Mouse (Mus musculus) intestine, postnatal 0 days (tissue): ENCODE results near the gene 9530077C05Rik. TPM values are rescaled to one million over a fixed set of nuclear protein-coding genes. Genes with fewer than 3 reads are reported as not detected.
"Not testable (repeated sequence)": the region's sequence is repeated elsewhere in the genome, so short reads cannot be mapped to it uniquely, and the experiment has no call there.

Experiments used
- ATAC-seq: fragments of 200-750 bp; cut with Nextera tagmentation; 2 replicates; pipeline ENCODE4 v1.8.0; 2017; ENCODE audit warnings: mild to moderate bottlenecking, moderate TSS enrichment, moderate library complexity
- H3K27ac ChIP-seq: fragments of 300-500 bp; sonication (generic); 2 replicates; pipeline ENCODE4 v1.5.1; 2014; ENCODE audit warnings: mild to moderate bottlenecking, low read depth, low read length, moderate library complexity
- H3K27me3 ChIP-seq: fragments of 300-500 bp; sonication (generic); replicated peaks from 2 replicates; pipeline ENCODE4 v1.6.1; 2014; ENCODE audit warnings: low read length, mixed read lengths; ENCODE audit not compliant: control insufficient read depth, insufficient read depth
- H3K36me3 ChIP-seq: fragments of 300-500 bp; sonication (generic); 2 replicates; pipeline ENCODE4 v1.6.1; 2014; ENCODE audit warnings: mild to moderate bottlenecking, moderate library complexity; ENCODE audit not compliant: control insufficient read depth, insufficient read depth
- H3K4me1 ChIP-seq: fragments of 300-500 bp; sonication (generic); replicated peaks from 2 replicates; pipeline ENCODE4 v1.6.1; 2014; ENCODE audit warnings: antibody characterized with exemption, low read length, mixed read lengths; ENCODE audit not compliant: control insufficient read depth, insufficient read depth
- H3K4me2 ChIP-seq: fragments of 300-500 bp; sonication (generic); replicated peaks from 2 replicates; pipeline ENCODE4 v1.6.1; 2014; ENCODE audit warnings: low read depth, mild to moderate bottlenecking, moderate library complexity
- H3K4me3 ChIP-seq: fragments of 300-500 bp; sonication (generic); 2 replicates; pipeline ENCODE4 v1.5.1; 2014; ENCODE audit warnings: low read depth, low read length
- H3K9ac ChIP-seq: fragments of 300-500 bp; sonication (generic); 2 replicates; pipeline ENCODE4 v1.6.1; 2014; ENCODE audit warnings: mild to moderate bottlenecking, low read depth, low read length
- H3K9me3 ChIP-seq: fragments of 300-500 bp; sonication (generic); 2 replicates; pipeline ENCODE4 v1.6.1; 2016; ENCODE audit warnings: mixed run types; ENCODE audit not compliant: control insufficient read depth
- CTCF ChIP-seq: sonication (generic); IDR thresholded peaks from 2 replicates; pipeline ENCODE4 v1.5.1; 2016; ENCODE audit warnings: low read depth, mild to moderate bottlenecking, control low read depth, antibody characterized with exemption, moderate library complexity
- WGBS: fragments of 180-500 bp; shearing (Covaris S2); extraction: QIAGEN DNeasy Blood & Tissue Kit; methylation state at CpG from one replicate; pipeline ENCODE4 v1.1.7; 2014; 5-methylcytosine and 5-hydroxymethylcytosine counted together
- polyA plus RNA-seq: library from polyadenylated mRNA; unstranded; fragments of >200 nt; fragmentation: Nextera tagmentation; extraction: Ambion mirVana; gene quantifications from 2 replicates; pipeline ENCODE4 v1.2.1, GENCODE M21; 2015

Gene 9530077C05Rik
- polyA plus RNA-seq, 1 experiment from 2014 or later, result 2.0 TPM

GRCm38 (mm10) chr9:22408344-22408743 is 3.0 kb upstream of the 9530077C05Rik start:
- H3K4me3 ChIP-seq, H3K27ac ChIP-seq, H3K36me3 ChIP-seq, ATAC-seq, H3K4me1 ChIP-seq, H3K4me2 ChIP-seq, H3K9me3 ChIP-seq, H3K9ac ChIP-seq, H3K27me3 ChIP-seq: not testable (repeated sequence)
- WGBS, result 17% methylated on average over 4 of the region's 4 CpGs
- TF ChIP-seq CTCF, result peak; percentile 47

GRCm38 (mm10) chr9:22409501-22409900 is 1.8 kb upstream of the 9530077C05Rik start:
- no peak for ATAC-seq
- Histone ChIP-seq H3K27ac (no peak overlapping the region), H3K4me3 (no peak overlapping the region), H3K4me1 (no peaks in the 10 kb centered on the region), H3K9me3 (no peaks in the 10 kb centered on the region), H3K27me3 (no peaks in the 10 kb centered on the region), H3K4me2 (no peak overlapping the region), H3K36me3 (no peaks in the 10 kb centered on the region), H3K9ac (no peak overlapping the region)
- peak; percentile 25; the same call in 1 of the 2 replicates for TF ChIP-seq CTCF
- WGBS, result 70% methylated on average over 7 of the region's 7 CpGs

GRCm38 (mm10) chr9:22416187-22416586 is 4.9 kb downstream of the 9530077C05Rik start:
- 74% methylated on average over 3 of the region's 3 CpGs for WGBS
- Histone ChIP-seq H3K27ac (no peak overlapping the region), H3K4me1 (no peaks in the 10 kb centered on the region), H3K36me3 (no peaks in the 10 kb centered on the region), H3K27me3 (no peaks in the 10 kb centered on the region), H3K4me2 (no peak overlapping the region), H3K9me3 (no peaks in the 10 kb centered on the region), H3K9ac (no peak overlapping the region), H3K4me3 (no peak overlapping the region)
- TF ChIP-seq CTCF, result no peak
- ATAC-seq, result no peak

DNA sequence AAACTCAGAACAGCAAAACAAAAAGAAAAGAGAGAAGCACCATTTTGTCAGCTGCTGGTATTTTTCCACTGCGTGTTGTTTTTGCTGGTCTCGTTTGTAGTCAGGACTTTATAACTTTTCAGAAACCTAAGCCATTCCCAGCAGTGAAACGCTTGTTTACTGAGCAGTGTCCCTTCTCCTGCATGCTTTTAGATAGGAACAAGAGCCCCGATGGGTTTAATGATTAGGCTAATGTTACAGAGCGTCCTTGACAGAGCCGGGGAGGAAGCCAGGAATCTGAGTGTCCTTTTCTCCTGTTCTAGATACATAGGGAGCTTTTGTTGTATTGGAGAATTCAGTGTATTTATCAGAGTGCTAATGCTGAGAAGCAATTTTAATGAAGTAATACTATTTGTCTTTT is 6.2 kb downstream of the 9530077C05Rik start:
- Histone ChIP-seq H3K9ac (no peak overlapping the region), H3K9me3 (no peaks in the 10 kb centered on the region), H3K4me2 (no peak overlapping the region), H3K36me3 (no peaks in the 10 kb centered on the region), H3K4me3 (no peak overlapping the region), H3K27me3 (no peaks in the 10 kb centered on the region), H3K4me1 (no peaks in the 10 kb centered on the region), H3K27ac (no peak overlapping the region)
- TF ChIP-seq CTCF, result no peak
- WGBS, result 23% methylated on average over 6 of the region's 6 CpGs
- no peak for ATAC-seq

DNA sequence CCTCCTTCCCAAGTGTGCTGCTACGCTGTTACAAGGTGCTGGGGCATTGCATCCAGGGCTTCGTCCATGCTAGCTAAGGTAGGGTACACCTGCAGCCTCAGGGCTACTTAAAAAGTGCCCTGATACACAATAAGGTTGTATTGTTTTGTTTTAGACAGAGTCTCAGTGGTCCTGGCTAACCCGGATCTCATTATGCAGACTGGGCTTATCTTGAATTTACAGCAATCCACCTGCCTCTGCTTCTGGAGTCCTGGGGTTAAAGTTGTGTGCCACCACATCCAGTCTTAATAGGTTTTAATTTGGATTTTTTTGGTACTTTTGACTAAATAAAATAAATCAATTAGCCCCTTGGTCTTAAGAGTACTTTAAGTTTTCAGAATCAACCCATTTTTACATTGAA is 8.6 kb downstream of the 9530077C05Rik start:
- no peak overlapping the region for H3K9ac ChIP-seq
- no peaks in the 10 kb centered on the region for H3K27me3 ChIP-seq
- H3K4me2 ChIP-seq, result no peak overlapping the region
- ATAC-seq, result no peak
- H3K4me3 ChIP-seq, result no peak overlapping the region
- H3K27ac ChIP-seq, result no peak overlapping the region
- WGBS, result 85% methylated on average over 3 of the region's 3 CpGs
- no peaks in the 10 kb centered on the region for H3K9me3 ChIP-seq
- TF ChIP-seq CTCF, result no peak
- H3K36me3 ChIP-seq, result no peaks in the 10 kb centered on the region
- H3K4me1 ChIP-seq, result no peaks in the 10 kb centered on the region

GRCm38 (mm10) chr9:22420491-22420890 is 9.2 kb downstream of the 9530077C05Rik start:
- H3K4me2 ChIP-seq, result no peak overlapping the region
- H3K27ac ChIP-seq, result no peak overlapping the region
- H3K9me3 ChIP-seq, result no peaks in the 10 kb centered on the region
- no peaks in the 10 kb centered on the region for H3K4me1 ChIP-seq
- no peak for TF ChIP-seq CTCF
- ATAC-seq, result no peak
- H3K36me3 ChIP-seq, result no peaks in the 10 kb centered on the region
- 51% methylated on average over 7 of the region's 7 CpGs for WGBS
- no peak overlapping the region for H3K4me3 ChIP-seq
- no peaks in the 10 kb centered on the region for H3K27me3 ChIP-seq
- H3K9ac ChIP-seq, result no peak overlapping the region

- WGBS, result 56% methylated on average over 1 of the region's 1 CpGs
- ATAC-seq, result no peak
- no peaks in the 10 kb centered on the region for H3K27me3 ChIP-seq
- no peak overlapping the region for H3K4me3 ChIP-seq
- no peaks in the 10 kb centered on the region for H3K36me3 ChIP-seq
- TF ChIP-seq CTCF, result no peak
- no peaks in the 10 kb centered on the region for H3K4me1 ChIP-seq
- no peak overlapping the region for H3K4me2 ChIP-seq
- H3K9ac ChIP-seq, result no peak overlapping the region
- H3K9me3 ChIP-seq, result no peaks in the 10 kb centered on the region
- H3K27ac ChIP-seq, result no peak overlapping the region
Observed at GRCm38 (mm10) chr9:22422559-22422958, 11.2 kb downstream of the 9530077C05Rik start.
